Mouse (Mus musculus) kidney, postnatal 10 days (tissue): ENCODE data around the gene Cfap99.
A peak's percentile ranks its signal among the peaks of the same experiment; 100 is the strongest.

Experiments
- DNase-seq: peaks from one replicate; pipeline ENCODE4 v3.0.0; 2021; ENCODE audit warnings: mixed read lengths

Gene Cfap99

DNA sequence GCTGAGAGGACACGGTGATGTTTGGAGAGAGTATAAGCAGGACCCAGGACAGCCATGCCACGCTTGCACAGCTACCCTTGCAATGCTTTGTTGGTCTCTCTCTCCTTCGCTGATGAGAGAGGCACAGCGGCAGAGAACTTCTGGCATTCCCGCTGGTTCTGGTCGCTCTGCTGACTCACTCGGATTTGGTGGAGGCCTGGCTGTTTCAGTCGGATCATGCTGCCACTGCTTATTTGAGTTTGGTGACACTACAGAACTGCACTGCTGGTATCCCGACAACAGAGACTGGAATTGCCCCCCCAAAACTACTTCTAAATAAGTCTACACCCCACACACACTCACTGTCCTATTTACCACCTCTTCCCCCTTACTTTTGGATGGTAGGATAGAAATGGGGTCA, 9.2 kb upstream of the Cfap99 start:
- no peak for DNase-seq

GRCm38 (mm10) chr5:34280976-34281375, 7.4 kb upstream of the Cfap99 start:
- no peak for DNase-seq

DNA sequence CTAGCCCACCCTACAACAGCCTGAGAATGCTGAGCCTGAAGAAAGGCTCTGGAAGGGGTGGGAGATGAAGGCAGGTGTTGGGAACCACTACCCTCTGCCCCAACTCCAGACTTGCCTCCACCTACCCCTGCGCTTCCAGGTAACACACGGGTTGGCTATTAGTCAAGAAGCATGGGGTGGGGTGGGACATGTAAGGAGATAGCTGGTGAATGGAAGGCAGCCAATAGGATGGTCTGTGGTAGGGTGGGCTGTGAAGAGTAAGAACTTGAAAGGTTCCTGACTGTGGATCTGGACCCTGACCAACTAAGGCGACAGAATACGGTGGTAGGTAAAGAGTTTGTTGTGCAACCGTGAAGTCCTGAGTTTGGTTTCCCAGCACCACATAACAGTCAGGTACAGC, 5.0 kb upstream of the Cfap99 start:
- no peak for DNase-seq

GRCm38 (mm10) chr5:34284156-34284750, 4.1 kb upstream of the Cfap99 start:
- no peak for DNase-seq

DNA sequence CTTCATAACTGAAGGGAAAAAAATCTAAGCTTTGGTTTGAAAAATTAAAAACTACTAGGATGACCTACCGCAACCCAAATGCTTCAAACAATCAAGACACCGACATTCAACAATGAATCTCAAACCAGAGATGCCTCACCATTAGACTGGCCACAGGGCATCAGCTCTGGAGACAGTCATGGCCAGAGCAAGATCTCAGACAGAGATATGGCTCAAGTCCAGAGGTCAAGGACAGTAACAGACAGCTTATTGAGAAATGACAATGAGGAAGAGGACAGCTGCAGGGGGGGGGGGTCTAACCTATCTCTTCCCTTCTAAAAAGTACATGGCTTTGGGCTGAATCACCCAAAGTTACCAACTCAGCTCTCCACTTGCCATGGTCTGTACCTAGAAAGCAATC, 3.1 kb upstream of the Cfap99 start:
- DNase-seq = no peak

- no peak for DNase-seq
Observed at GRCm38 (mm10) chr5:34286516-34286915, 1.9 kb upstream of the Cfap99 start.

- peak; percentile 16 for DNase-seq
Observed at GRCm38 (mm10) chr5:34287001-34287837, 1.2 kb upstream of the Cfap99 start.

DNA sequence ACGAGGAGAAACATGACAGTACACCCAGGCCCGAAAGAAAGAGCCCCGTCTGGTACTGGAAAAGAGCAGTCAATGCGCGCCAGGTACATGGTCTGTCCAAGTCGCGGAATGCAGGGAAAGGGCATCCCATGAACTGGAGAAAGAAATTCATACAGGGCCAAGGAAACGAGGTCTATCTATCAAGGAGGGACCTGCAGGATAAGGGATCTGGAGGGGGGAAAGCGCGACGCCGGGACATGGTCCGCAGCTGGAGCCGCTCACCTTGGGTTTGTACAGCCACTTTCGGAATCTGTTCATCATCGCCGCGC, 608 bp upstream of the Cfap99 start:
- no peak for DNase-seq

- DNase-seq = no peak
Observed at GRCm38 (mm10) chr5:34289286-34289685, 886 bp downstream of the Cfap99 start.

DNA sequence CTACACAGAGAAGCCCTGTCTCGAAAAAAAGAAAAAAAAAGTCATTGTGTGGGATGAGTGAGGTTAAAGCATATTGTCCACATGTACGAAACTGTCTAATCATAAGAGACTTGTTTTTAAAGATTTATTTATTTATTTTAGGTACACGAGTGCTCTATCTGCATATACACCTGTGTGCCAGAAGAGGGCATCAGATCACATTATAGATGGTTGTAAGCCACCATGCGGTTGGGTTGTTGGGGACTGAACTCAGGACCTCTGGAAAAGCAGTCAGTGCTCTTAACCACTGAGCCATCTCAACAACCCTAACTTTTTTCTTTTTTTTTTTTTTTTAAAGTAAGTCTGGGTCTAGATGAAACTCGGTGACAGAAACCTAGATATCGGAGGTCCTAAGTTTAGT, 5.0 kb downstream of the Cfap99 start:
- no peak for DNase-seq

GRCm38 (mm10) chr5:34294696-34295095, 6.3 kb downstream of the Cfap99 start:
- DNase-seq = no peak

GRCm38 (mm10) chr5:34295141-34295540, 6.7 kb downstream of the Cfap99 start:
- DNase-seq = no peak

- DNase-seq = no peak
Observed at GRCm38 (mm10) chr5:34298061-34298460, 9.7 kb downstream of the Cfap99 start.

- DNase-seq = no peak
Observed at GRCm38 (mm10) chr5:34298937-34299535, 10.6 kb downstream of the Cfap99 start.

- no peak for DNase-seq
Observed at GRCm38 (mm10) chr5:34302377-34302776, 14.0 kb downstream of the Cfap99 start.

GRCm38 (mm10) chr5:34309016-34309415, 20.6 kb downstream of the Cfap99 start:
- DNase-seq = peak; percentile 31

GRCm38 (mm10) chr5:34319491-34320034, 31.2 kb downstream of the Cfap99 start:
- DNase-seq = no peak

- no peak for DNase-seq
Observed at GRCm38 (mm10) chr5:34321236-34321635, 32.8 kb downstream of the Cfap99 start.

- DNase-seq = no peak
Observed at GRCm38 (mm10) chr5:34325286-34325685, 36.9 kb downstream of the Cfap99 start.

DNA sequence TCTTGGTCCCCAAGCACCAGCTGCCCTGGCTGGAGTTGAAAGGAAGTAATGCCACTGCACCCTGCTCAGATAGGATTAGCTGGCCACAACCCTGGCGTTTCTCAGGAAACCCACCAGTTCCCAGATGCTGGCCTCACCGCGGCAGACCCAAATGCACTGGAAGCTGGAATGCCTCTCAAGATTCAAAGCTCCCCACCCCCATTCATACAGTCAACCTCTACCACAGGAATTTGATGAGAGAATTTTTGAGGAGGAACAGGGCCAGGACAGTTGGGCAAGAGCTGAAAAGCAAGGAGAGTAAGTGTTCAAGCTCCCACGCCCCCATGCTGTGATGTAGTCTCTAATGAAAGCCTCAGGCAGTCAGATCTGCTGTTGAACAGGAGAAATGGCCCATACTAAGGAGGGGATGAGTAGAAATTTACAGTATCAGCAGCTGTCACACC, 37.9 kb downstream of the Cfap99 start:
- DNase-seq = no peak

GRCm38 (mm10) chr5:34326875-34327576, 38.6 kb downstream of the Cfap99 start:
- peak; percentile 61 for DNase-seq

- DNase-seq = no peak
Observed at GRCm38 (mm10) chr5:34330136-34330535, 41.7 kb downstream of the Cfap99 start.

GRCm38 (mm10) chr5:34334081-34334480, 45.7 kb downstream of the Cfap99 start:
- DNase-seq = no peak
